Mouse (Mus musculus) bone marrow, adult 2 months (tissue): ENCODE results near the gene Olfml2a. TPM values are rescaled to one million over a fixed set of nuclear protein-coding genes. Genes with fewer than 3 reads are reported as not detected.
"Not testable (repeated sequence)": the region's sequence is repeated elsewhere in the genome, so short reads cannot be mapped to it uniquely, and the experiment has no call there.

Experiments
- H3K27ac ChIP-seq: fragments of 200-500 bp; 2 replicates; pipeline ENCODE4 v1.5.1; 2012; ENCODE audit warnings: low read depth, mild to moderate bottlenecking, control low read depth, inconsistent platforms, low read length; ENCODE audit not compliant: control insufficient read depth, poor library complexity, insufficient read depth
- H3K4me1 ChIP-seq: fragments of 200-500 bp; 2 replicates; pipeline ENCODE4 v1.6.1; 2011; ENCODE audit warnings: low read length; ENCODE audit not compliant: control insufficient read depth, insufficient read depth
- H3K4me3 ChIP-seq: fragments of 200-500 bp; replicated peaks from 2 replicates; pipeline ENCODE3; 2011; ENCODE audit warnings: mild to moderate bottlenecking, low read depth, low read length, control low read depth; ENCODE audit not compliant: control insufficient read depth
- CTCF ChIP-seq: fragments of 200-500 bp; IDR thresholded peaks from 2 replicates; pipeline ENCODE4 v1.5.1; 2011; ENCODE audit warnings: low read length, control low read depth; ENCODE audit not compliant: control insufficient read depth, insufficient read depth
- POLR2A ChIP-seq: fragments of 200-500 bp; IDR thresholded peaks from 2 replicates; pipeline ENCODE4 v1.6.1; 2011; ENCODE audit warnings: low read depth, mild to moderate bottlenecking, control low read depth, low read length, borderline replicate concordance; ENCODE audit not compliant: control insufficient read depth
- WGBS: fragments of 180-500 bp; shearing (Covaris S2); methylation state at CpG from one replicate; pipeline ENCODE4 v1.1.7; 2018; 5-methylcytosine and 5-hydroxymethylcytosine counted together
- polyA plus RNA-seq: library from polyadenylated mRNA; stranded (reverse); fragments of >200 nt; gene quantifications from 2 replicates; pipeline ENCODE4 v1.2.4, GENCODE M21; 2011; ENCODE audit warnings: low replicate concordance; ENCODE audit not compliant: missing spikeins, insufficient read depth, insufficient read length

Olfml2a gene
- polyA plus RNA-seq, 1 experiment, result 1.9 TPM

DNA sequence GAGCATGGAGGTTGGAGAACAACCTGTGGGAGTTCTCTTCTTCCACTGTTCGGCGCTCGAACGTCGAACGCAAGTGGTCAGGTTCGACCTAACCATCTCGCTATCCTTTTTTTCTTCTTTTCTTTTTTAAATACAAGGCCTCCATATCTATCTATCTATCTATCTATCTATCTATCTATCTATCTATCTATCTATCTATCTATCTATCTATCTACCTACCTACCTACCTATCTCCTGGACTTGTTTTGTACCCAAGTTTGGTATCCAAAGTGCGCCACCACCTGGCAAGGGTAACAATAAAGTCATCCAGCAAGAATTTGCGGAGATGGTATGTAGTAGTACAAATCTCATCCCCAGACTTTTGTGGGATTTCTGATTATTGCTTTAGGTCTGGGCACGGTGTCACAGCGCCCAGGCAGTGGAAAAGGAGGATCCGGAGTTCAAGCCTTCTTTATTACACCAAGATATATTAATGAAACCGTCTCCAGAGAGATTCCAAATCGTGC lies 73.8 kb downstream of the Olfml2a start, which contains the start of gene Rpl35:
TSS of gene Rpl35 (minus strand) at position 51 of the 506 bp plus-strand sequence.
- Histone ChIP-seq H3K4me3 (peak within 1 kb of the TSS; percentile 89), H3K4me1 (peaks cover 5% of the 10 kb centered on the region)

DNA sequence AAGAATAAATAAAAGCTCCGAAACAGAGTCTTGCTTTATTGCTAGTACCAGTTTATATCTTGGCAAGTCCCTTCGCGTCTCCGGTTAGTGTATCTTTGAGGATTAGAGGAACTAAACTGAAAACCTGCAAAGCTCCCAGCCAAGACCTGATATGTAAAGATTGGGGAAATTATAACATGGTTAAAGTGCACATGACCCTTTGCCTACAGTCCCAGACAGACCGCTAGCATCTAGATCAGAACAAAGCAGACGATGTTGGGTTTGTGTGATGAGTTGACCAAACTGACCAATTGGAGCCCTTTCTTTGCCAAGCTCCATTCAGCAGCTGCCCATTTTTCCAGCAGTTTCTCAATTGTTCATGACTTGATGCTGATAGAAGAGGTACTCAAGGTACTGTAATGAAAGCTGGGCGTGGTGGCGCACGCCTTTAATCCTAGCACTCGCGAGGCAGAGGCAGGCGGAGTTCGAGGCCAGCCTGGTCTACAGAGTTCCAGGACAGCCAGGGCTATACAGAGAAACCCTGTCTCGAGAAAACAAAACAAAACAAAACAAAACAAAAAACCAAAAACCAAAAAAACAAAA lies 74.5 kb downstream of the Olfml2a start:
- Histone ChIP-seq H3K4me1 (peaks cover 5% of the 10 kb centered on the region), H3K27ac (no peak overlapping the region), H3K4me3 (no peak overlapping the region)
- no peak for TF ChIP-seq CTCF
- no peak for TF ChIP-seq POLR2A
- whole genome bisulfite sequencing, result 84% methylated on average over 14 of the region's 14 CpGs

More for the DNA sequence above, 73.8 kb downstream of the Olfml2a start, which contains the start of gene Rpl35:
- peak within 1 kb of the TSS; percentile 25 for H3K27ac ChIP-seq
- WGBS, result 9% methylated on average over 15 of the region's 15 CpGs
- TF ChIP-seq CTCF (no peak), POLR2A (no peak)

DNA sequence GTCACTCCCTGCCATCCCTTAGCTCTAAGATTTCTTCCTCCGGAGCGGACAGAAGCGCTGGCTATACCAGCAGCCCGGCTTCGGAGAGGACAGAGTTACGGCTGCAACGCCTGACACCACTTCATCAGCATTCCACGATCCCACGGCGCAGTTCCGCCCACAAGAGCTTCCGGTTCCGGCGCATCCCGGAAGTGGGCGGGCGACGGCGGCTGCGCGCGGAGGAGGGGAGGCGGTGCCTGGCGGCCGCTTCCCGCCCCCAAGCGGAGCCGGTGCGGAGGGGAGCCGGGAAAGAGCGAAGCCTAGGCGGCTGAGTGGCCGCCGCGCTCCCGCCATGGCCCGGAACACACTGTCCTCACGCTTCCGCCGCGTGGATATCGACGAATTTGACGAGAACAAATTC lies 76.1 kb downstream of the Olfml2a start:
- TF ChIP-seq POLR2A, result peak; percentile 76; the same call in 1 of the 2 replicates
- no peak for TF ChIP-seq CTCF
- WGBS, result under 1% methylated on average over 44 of the region's 44 CpGs
- Histone ChIP-seq H3K4me1 (peaks cover 6% of the 10 kb centered on the region), H3K4me3 (peak overlapping the region; percentile 88), H3K27ac (peak overlapping the region; percentile 96)

DNA sequence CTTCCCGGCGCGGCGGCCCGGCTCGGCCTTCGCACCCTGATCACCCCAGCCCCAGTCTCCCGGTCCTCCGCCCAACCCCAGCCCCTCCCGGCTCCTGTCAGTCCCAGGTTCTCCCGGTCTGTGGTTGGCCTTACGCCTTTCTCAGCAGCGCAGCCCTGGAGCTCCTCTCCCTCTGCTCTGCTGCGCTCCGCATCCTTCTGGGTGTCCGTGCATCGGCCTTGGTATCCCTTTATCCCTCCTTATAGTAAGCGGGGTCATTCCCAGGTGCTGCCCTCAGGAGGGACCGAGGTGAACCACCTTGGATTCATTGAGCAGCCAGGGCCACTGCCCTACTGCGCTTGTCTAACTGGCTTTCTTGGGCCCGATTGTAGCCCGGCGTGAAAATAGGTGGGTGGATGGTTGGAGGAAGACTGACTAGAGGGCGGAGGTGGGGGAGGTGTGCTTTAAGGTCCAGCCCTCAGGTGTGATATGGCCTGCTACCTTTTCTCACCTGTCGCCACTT lies 76.6 kb downstream of the Olfml2a start:
- H3K4me3 ChIP-seq, result peak overlapping the region; percentile 88
- peaks cover 6% of the 10 kb centered on the region for H3K4me1 ChIP-seq
- TF ChIP-seq POLR2A (no peak), CTCF (no peak)
- peak overlapping the region; percentile 96 for H3K27ac ChIP-seq
- under 1% methylated on average over 25 of the region's 25 CpGs for whole genome bisulfite sequencing

DNA sequence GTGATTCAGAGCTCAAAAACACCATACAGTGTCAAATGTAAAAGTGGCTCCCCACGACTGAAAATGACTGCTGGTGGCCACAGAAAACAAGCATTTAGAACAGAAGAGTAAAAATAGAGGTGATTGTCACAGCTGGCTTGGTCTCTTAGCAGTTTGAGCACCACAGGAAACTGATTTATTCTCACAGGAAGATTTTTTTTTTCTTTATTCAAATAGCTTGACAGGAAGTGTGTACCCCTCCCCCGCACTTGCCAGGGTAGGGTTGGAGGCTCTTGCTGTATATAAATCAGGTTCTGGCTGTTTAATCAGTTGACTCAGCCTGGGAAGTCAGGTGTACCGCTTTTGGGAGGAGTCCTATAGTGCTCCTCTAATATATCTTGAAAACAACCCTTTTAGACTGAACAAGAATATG lies 77.2 kb downstream of the Olfml2a start:
- peak overlapping the region; percentile 96 for H3K27ac ChIP-seq
- peaks cover 5% of the 10 kb centered on the region for H3K4me1 ChIP-seq
- TF ChIP-seq CTCF (no peak), POLR2A (no peak)
- peak overlapping the region; percentile 88 for H3K4me3 ChIP-seq
- WGBS, result 2% methylated on average over 3 of the region's 3 CpGs

DNA sequence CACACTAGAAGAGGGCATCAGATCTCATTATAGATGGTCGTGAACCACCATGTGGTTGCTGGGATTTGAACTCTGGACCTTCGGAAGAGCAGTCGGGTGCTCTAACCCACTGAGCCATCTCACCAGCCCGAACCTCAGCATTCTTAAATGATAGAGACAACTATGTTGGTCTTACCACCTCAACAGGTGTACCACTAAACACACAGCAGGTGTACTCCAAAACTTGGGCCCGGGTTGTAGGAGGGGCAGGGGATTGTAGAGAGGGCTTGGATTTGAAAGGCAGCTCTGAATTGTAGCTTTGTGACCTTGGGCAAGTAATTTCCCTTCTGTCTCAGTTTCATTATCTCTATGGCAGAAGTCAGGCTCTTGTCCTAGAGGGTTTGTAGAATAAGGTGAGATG lies 78.4 kb downstream of the Olfml2a start:
- H3K4me3 ChIP-seq, H3K27ac ChIP-seq, H3K4me1 ChIP-seq: not testable (repeated sequence)
- 87% methylated on average over 5 of the region's 5 CpGs for WGBS

DNA sequence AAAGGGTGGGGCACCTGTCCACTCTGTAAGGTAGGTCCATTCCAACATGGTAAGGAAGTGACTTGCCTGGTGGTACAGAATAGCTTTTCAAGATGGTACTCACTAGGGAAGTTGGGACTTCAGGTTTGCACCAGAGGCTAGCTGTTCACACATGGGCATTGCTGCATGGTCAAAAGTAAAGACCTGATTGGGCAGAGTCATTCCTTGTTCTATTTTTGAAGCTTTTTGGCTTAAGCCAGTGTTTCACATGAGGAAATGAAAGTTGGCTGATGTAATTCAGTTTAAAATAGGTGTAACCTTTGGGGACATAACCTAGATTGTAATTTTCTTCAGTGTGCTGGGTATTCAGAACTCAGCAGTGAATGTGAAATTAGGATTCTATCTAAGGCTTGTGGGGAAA lies 79.5 kb downstream of the Olfml2a start:
- peaks cover 5% of the 10 kb centered on the region for H3K4me1 ChIP-seq
- no peak for TF ChIP-seq CTCF
- no peak for TF ChIP-seq POLR2A
- H3K4me3 ChIP-seq, result no peak overlapping the region
- peak overlapping the region; percentile 48; the same call in 1 of the 2 replicates for H3K27ac ChIP-seq

DNA sequence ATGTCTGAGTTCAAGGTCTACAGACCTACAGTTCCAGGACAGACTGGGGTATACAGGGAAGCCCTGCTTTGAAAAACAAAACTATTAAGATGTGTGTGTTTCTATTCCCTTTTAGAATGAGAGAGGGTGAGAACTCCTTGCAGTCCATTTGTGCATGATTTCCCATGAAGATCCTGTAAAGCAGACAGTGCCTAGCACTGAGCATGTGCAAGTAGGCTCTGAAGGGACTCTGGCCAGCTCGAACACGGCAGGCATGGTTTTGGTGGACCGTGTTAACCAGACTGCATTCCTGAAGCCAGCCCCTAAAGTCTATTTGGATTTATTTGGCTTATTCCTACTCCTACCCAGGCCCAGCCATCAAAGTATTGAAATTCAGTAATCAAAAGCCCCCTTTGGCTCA lies 80.2 kb downstream of the Olfml2a start:
- peak overlapping the region; percentile 33; the same call in 1 of the 2 replicates for H3K27ac ChIP-seq
- TF ChIP-seq CTCF (no peak), POLR2A (no peak)

DNA sequence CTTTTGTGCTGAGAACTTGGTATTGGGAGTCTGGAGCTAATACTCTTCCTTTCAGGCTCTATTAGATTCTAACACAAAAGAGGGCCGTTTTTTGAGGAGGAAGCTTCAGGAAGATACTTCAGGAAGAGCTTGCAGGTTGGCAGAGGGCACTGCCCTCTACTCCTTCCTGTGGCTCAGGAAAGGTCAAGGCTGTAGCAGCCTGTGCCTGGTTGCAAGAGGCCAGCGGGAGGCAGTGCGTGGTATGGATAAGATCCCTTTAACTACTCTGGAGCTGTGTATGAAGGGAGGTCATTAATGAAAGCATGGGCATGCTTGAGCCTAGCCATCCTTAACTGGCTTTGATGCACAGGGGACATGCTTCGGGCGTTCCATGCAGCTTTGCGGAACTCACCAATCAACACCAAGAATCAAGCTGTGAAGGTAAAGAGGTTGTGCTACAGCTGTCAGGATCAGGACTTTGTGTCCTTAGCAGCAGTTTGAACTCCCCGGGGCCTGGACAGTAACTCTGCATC lies 81.0 kb downstream of the Olfml2a start:
- Histone ChIP-seq H3K27ac (0 out of 2 replicates have a peak overlapping the region, but pooled peaks have one; percentile 19), H3K4me3 (no peak overlapping the region), H3K4me1 (peaks cover 5% of the 10 kb centered on the region)
- WGBS, result 80% methylated on average over 7 of the region's 7 CpGs
- TF ChIP-seq POLR2A (no peak), CTCF (no peak)

More for the DNA sequence above, 80.2 kb downstream of the Olfml2a start:
- WGBS, result 77% methylated on average over 3 of the region's 3 CpGs
- Histone ChIP-seq H3K4me3 (no peak overlapping the region), H3K4me1 (peaks cover 5% of the 10 kb centered on the region)

Other genes with a start within 250 kb of the Olfml2a start
- gene Nr5a1, start 217.4 kb upstream of the Olfml2a start, polyA plus RNA-seq, result not detected in 2 replicates
- 2.3 and 4.3 TPM in 2 replicates for gene Nr6a1, start 4.3 kb upstream of the Olfml2a start, polyA plus RNA-seq
- gene Wdr38, start 65.5 kb downstream of the Olfml2a start, polyA plus RNA-seq, result 1.4 and 2.0 TPM in 2 replicates
- 42.4 and 71.5 TPM in 2 replicates for gene Arpc5l, start 73.4 kb downstream of the Olfml2a start, polyA plus RNA-seq
- gene Rpl35, start 73.6 kb downstream of the Olfml2a start, polyA plus RNA-seq, result 129 and 218 TPM in 2 replicates
- 16.5 and 23.6 TPM in 2 replicates for gene Golga1, start 133.6 kb downstream of the Olfml2a start, polyA plus RNA-seq